Mouse (Mus musculus): Measurements from ENCODE around the gene Hmcn2. TPM values are rescaled to one million over a fixed set of nuclear protein-coding genes. Genes with fewer than 3 reads are reported as not detected.

The Hmcn2 gene
- polyA plus RNA-seq, 1 experiment from 2014 or later, result 0.73 TPM

- Histone ChIP-seq H3K27me3 (ENCODE audit: control insufficient read depth, insufficient read depth, low read length) (no peaks in the 10 kb centered on the region), H3K36me3 (ENCODE audit: control insufficient read depth, insufficient read depth, low read length) (peaks cover 23% of the 10 kb centered on the region), H3K9ac (ENCODE audit: low read length) (no peak overlapping the region), H3K4me2 (ENCODE audit: low read length) (no peak overlapping the region), H3K4me1 (ENCODE audit: control insufficient read depth in 2 of 2, insufficient read depth in 2 of 2, low read length in 2 of 2) (peaks cover 4 to 10% of the 10 kb centered on the region in 2 experiments), H3K4me3 (ENCODE audit: control insufficient read depth in 1 of 2, insufficient read depth in 1 of 2, low read depth in 1 of 2, low read length in 2 of 2) (no peak overlapping the region), H3K27ac (replicated peaks in 1 of 2; ENCODE audit: control insufficient read depth in 1 of 2, insufficient read depth in 1 of 2, low read depth in 2 of 2, low read length in 2 of 2) (no peak overlapping the region), H3K9me3 (ENCODE audit: control insufficient read depth, low read length) (no peaks in the 10 kb centered on the region)
- no peak for ATAC-seq (ENCODE audit: insufficient number of reproducible peaks, insufficient read depth, low FRiP score, low read depth)
- 79% methylated on average over 6 of the region's 6 CpGs for WGBS
Measured at GRCm38 (mm10) chr2:31296395-31296794, 17.8 kb upstream of the Hmcn2 start.

GRCm38 (mm10) chr2:31297602-31298268 lies 16.5 kb upstream of the Hmcn2 start:
- peak; percentile 75 for ATAC-seq (ENCODE audit: insufficient number of reproducible peaks, insufficient read depth, low FRiP score, low read depth)
- no peaks in the 10 kb centered on the region for H3K27me3 ChIP-seq (ENCODE audit: control insufficient read depth, insufficient read depth, low read length)
- H3K4me2 ChIP-seq (ENCODE audit: low read length), result peak overlapping the region; percentile 74
- peaks cover 13% of the 10 kb centered on the region for H3K36me3 ChIP-seq (ENCODE audit: control insufficient read depth, insufficient read depth, low read length)
- no peaks in the 10 kb centered on the region for H3K9me3 ChIP-seq (ENCODE audit: control insufficient read depth, low read length)
- peak overlapping the region; percentile 71 for H3K9ac ChIP-seq (ENCODE audit: low read length)
- H3K4me1 ChIP-seq (ENCODE audit: control insufficient read depth in 2 of 2, insufficient read depth in 2 of 2, low read length in 2 of 2), result peaks cover 4 to 10% of the 10 kb centered on the region in 2 experiments
- H3K27ac ChIP-seq (replicated peaks in 1 of 2; ENCODE audit: control insufficient read depth in 1 of 2, insufficient read depth in 1 of 2, low read depth in 2 of 2, low read length in 2 of 2), result no peak overlapping the region
- peak overlapping the region; percentile 51 to 62 for H3K4me3 ChIP-seq (ENCODE audit: control insufficient read depth in 1 of 2, insufficient read depth in 1 of 2, low read depth in 1 of 2, low read length in 2 of 2)
- 3% methylated on average over 17 of the region's 17 CpGs for WGBS

GRCm38 (mm10) chr2:31298814-31299213 lies 15.4 kb upstream of the Hmcn2 start:
- no peak overlapping the region for H3K27ac ChIP-seq (replicated peaks in 1 of 2; ENCODE audit: control insufficient read depth in 1 of 2, insufficient read depth in 1 of 2, low read depth in 2 of 2, low read length in 2 of 2)
- no peak overlapping the region; a peak in 1 of 4 replicates for H3K4me3 ChIP-seq (ENCODE audit: control insufficient read depth in 1 of 2, insufficient read depth in 1 of 2, low read depth in 1 of 2, low read length in 2 of 2)
- H3K4me1 ChIP-seq (ENCODE audit: control insufficient read depth in 2 of 2, insufficient read depth in 2 of 2, low read length in 2 of 2), result peaks cover 4 to 10% of the 10 kb centered on the region in 2 experiments
- H3K4me2 ChIP-seq (ENCODE audit: low read length), result peak overlapping the region; percentile 74
- H3K36me3 ChIP-seq (ENCODE audit: control insufficient read depth, insufficient read depth, low read length), result peaks cover 5% of the 10 kb centered on the region
- H3K27me3 ChIP-seq (ENCODE audit: control insufficient read depth, insufficient read depth, low read length), result no peaks in the 10 kb centered on the region
- 23% methylated on average over 4 of the region's 4 CpGs for WGBS
- no peaks in the 10 kb centered on the region for H3K9me3 ChIP-seq (ENCODE audit: control insufficient read depth, low read length)
- ATAC-seq (ENCODE audit: insufficient number of reproducible peaks, insufficient read depth, low FRiP score, low read depth), result no peak
- no peak overlapping the region for H3K9ac ChIP-seq (ENCODE audit: low read length)

DNA sequence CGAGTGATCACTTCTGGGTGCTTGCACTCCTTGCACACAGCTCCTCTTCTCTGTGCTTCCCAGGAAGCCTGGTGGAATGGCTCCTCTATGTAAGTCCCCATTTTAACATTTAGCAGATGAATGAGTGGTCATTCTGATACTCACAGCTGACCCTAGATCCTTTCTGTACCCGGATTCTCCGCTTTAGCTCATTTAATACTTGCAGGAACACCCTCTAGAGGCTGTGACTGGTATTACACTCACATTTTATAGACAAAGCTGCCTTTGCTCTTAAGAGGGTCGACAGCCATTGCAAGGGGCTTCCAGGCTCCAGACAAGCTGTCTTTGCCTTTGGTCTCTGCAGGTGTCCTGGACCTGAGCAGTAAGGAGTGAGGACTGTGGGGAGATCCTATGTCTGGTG lies 14.9 kb upstream of the Hmcn2 start:
- WGBS, result 23% methylated on average over 4 of the region's 4 CpGs
- Histone ChIP-seq H3K27ac (replicated peaks in 1 of 2; ENCODE audit: control insufficient read depth in 1 of 2, insufficient read depth in 1 of 2, low read depth in 2 of 2, low read length in 2 of 2) (no peak overlapping the region), H3K9me3 (ENCODE audit: control insufficient read depth, low read length) (no peaks in the 10 kb centered on the region), H3K4me2 (ENCODE audit: low read length) (peak overlapping the region; percentile 33), H3K9ac (ENCODE audit: low read length) (no peak overlapping the region), H3K36me3 (ENCODE audit: control insufficient read depth, insufficient read depth, low read length) (peaks cover 5% of the 10 kb centered on the region; the same call in 1 of the 2 replicates), H3K27me3 (ENCODE audit: control insufficient read depth, insufficient read depth, low read length) (no peaks in the 10 kb centered on the region), H3K4me1 (ENCODE audit: control insufficient read depth in 2 of 2, insufficient read depth in 2 of 2, low read length in 2 of 2) (peaks cover 4 to 10% of the 10 kb centered on the region in 2 experiments), H3K4me3 (ENCODE audit: control insufficient read depth in 1 of 2, insufficient read depth in 1 of 2, low read depth in 1 of 2, low read length in 2 of 2) (no peak overlapping the region)
- ATAC-seq (ENCODE audit: insufficient number of reproducible peaks, insufficient read depth, low FRiP score, low read depth), result no peak

GRCm38 (mm10) chr2:31299996-31300395 lies 14.2 kb upstream of the Hmcn2 start:
- H3K27ac ChIP-seq (replicated peaks in 1 of 2; ENCODE audit: control insufficient read depth in 1 of 2, insufficient read depth in 1 of 2, low read depth in 2 of 2, low read length in 2 of 2), result no peak overlapping the region
- H3K36me3 ChIP-seq (ENCODE audit: control insufficient read depth, insufficient read depth, low read length), result no peaks in the 10 kb centered on the region
- 71% methylated on average over 10 of the region's 10 CpGs for WGBS
- H3K4me3 ChIP-seq (ENCODE audit: control insufficient read depth in 1 of 2, insufficient read depth in 1 of 2, low read depth in 1 of 2, low read length in 2 of 2), result no peak overlapping the region
- no peaks in the 10 kb centered on the region for H3K27me3 ChIP-seq (ENCODE audit: control insufficient read depth, insufficient read depth, low read length)
- no peak overlapping the region for H3K4me2 ChIP-seq (ENCODE audit: low read length)
- H3K9me3 ChIP-seq (ENCODE audit: control insufficient read depth, low read length), result no peaks in the 10 kb centered on the region
- H3K9ac ChIP-seq (ENCODE audit: low read length), result no peak overlapping the region
- H3K4me1 ChIP-seq (ENCODE audit: control insufficient read depth in 2 of 2, insufficient read depth in 2 of 2, low read length in 2 of 2), result peaks cover 4 to 10% of the 10 kb centered on the region in 2 experiments
- no peak for ATAC-seq (ENCODE audit: insufficient number of reproducible peaks, insufficient read depth, low FRiP score, low read depth)

DNA sequence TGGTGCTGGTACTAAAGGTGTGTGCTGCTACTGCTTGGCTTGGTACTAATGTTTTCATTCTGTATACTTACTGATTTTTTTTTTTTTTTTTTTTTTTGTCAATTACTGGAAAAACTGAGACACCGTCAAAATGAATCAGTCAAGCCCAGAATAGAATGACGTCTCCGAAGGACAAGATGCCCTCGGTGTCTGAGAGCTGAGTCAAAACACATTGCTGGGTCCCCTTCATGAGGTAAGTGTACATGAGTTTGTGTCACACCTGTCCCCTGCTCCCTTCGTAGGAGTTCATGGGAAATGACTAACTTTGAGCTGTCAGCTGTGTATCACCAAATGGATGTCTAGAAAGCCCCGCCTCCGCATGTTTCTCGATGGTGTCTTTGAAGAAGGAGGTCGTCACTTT lies 11.0 kb upstream of the Hmcn2 start:
- Histone ChIP-seq H3K27me3 (ENCODE audit: control insufficient read depth, insufficient read depth, low read length) (no peaks in the 10 kb centered on the region), H3K9me3 (ENCODE audit: control insufficient read depth, low read length) (peaks cover 1% of the 10 kb centered on the region), H3K27ac (replicated peaks in 1 of 2; ENCODE audit: control insufficient read depth in 1 of 2, insufficient read depth in 1 of 2, low read depth in 2 of 2, low read length in 2 of 2) (no peak overlapping the region), H3K4me3 (ENCODE audit: control insufficient read depth in 1 of 2, insufficient read depth in 1 of 2, low read depth in 1 of 2, low read length in 2 of 2) (no peak overlapping the region), H3K9ac (ENCODE audit: low read length) (no peak overlapping the region), H3K4me1 (ENCODE audit: control insufficient read depth in 2 of 2, insufficient read depth in 2 of 2, low read length in 2 of 2) (peaks cover 4 to 10% of the 10 kb centered on the region in 2 experiments), H3K4me2 (ENCODE audit: low read length) (no peak overlapping the region), H3K36me3 (ENCODE audit: control insufficient read depth, insufficient read depth, low read length) (no peaks in the 10 kb centered on the region)
- no peak for ATAC-seq (ENCODE audit: insufficient number of reproducible peaks, insufficient read depth, low FRiP score, low read depth)
- 58% methylated on average over 9 of the region's 9 CpGs for WGBS

DNA sequence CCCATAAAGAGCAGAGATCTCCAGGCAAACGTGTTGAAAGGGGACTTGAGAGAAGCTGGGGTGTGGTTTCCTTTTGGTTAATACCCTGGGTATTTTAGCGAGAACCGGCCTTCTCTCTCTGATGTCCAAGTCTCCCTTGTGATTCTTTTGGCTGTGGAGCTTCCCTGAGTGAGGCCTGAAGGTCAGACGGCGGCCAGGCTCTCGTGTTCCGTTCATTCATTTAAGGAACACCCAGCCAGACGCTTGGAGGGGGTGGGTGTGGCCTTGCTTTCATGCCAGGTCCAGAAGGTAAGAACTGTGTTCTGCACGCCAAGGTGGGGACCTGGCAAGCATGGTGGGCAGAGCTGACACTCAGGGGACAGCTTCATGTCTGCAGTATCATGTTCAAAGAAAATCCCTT lies 10.0 kb upstream of the Hmcn2 start:
- H3K4me2 ChIP-seq (ENCODE audit: low read length), result no peak overlapping the region
- H3K36me3 ChIP-seq (ENCODE audit: control insufficient read depth, insufficient read depth, low read length), result no peaks in the 10 kb centered on the region
- WGBS, result 69% methylated on average over 9 of the region's 9 CpGs
- no peaks in the 10 kb centered on the region for H3K27me3 ChIP-seq (ENCODE audit: control insufficient read depth, insufficient read depth, low read length)
- ATAC-seq (ENCODE audit: insufficient number of reproducible peaks, insufficient read depth, low FRiP score, low read depth), result no peak
- H3K9ac ChIP-seq (ENCODE audit: low read length), result no peak overlapping the region
- H3K27ac ChIP-seq (replicated peaks in 1 of 2; ENCODE audit: control insufficient read depth in 1 of 2, insufficient read depth in 1 of 2, low read depth in 2 of 2, low read length in 2 of 2), result no peak overlapping the region
- peaks cover 0 to under 1% of the 10 kb centered on the region in 2 experiments; a peak in 1 of 4 replicates for H3K4me1 ChIP-seq (ENCODE audit: control insufficient read depth in 2 of 2, insufficient read depth in 2 of 2, low read length in 2 of 2)
- peaks cover 4% of the 10 kb centered on the region for H3K9me3 ChIP-seq (ENCODE audit: control insufficient read depth, low read length)
- H3K4me3 ChIP-seq (ENCODE audit: control insufficient read depth in 1 of 2, insufficient read depth in 1 of 2, low read depth in 1 of 2, low read length in 2 of 2), result no peak overlapping the region

Measured in heart, embryonic 14.5 days (tissue).